Mouse (Mus musculus): ENCODE results near the gene Kdelc1. TPM values are rescaled to one million over a fixed set of nuclear protein-coding genes. Genes with fewer than 3 reads are reported as not detected.

The Kdelc1 gene
- 9.3 and 9.8 TPM in 2 replicates for polyA plus RNA-seq (2015; fragmentation: Nextera tagmentation; extraction: Ambion mirVana)

GRCm38 (mm10) chr1:44118239-44119054 is at the start of gene Kdelc1, which contains the start of gene Bivm:
TSS of gene Kdelc1 (minus strand) at chr1:44118808.
TSS of gene Bivm (plus strand) at chr1:44118957.
- Histone ChIP-seq H3K27ac (ENCODE audit: low read depth) (peak within 1 kb of the TSS; percentile 73), H3K4me1 (ENCODE audit: insufficient read depth) (peaks cover 6% of the 10 kb centered on the region; the same call in 1 of the 2 replicates), H3K9ac (replicated peaks) (peak within 1 kb of the TSS; percentile 69), H3K4me2 (ENCODE audit: low read depth, low read length) (peak within 1 kb of the TSS; percentile 81), H3K36me3 (replicated peaks; ENCODE audit: insufficient read depth, low read length) (peaks cover 7% of the 10 kb centered on the region), H3K4me3 (ENCODE audit: low read depth, low read length) (peak within 1 kb of the TSS; percentile 61), H3K27me3 (ENCODE audit: insufficient read depth, low read length) (no peaks in the 10 kb centered on the region), H3K9me3 (ENCODE audit: low read length) (no peaks in the 10 kb centered on the region)
- WGBS (ENCODE audit: insufficient replicate concordance) = under 1% methylated on average over 39 of the region's 39 CpGs
- TF ChIP-seq EP300 (IDR thresholded peaks at IDR 0.05; ENCODE audit: low read depth) (peak; percentile 40), CTCF (IDR thresholded peaks at IDR 0.05; ENCODE audit: low read depth) (no peak)
- peak; percentile 96 for ATAC-seq
- peak; percentile 83 for DNase-seq

DNA sequence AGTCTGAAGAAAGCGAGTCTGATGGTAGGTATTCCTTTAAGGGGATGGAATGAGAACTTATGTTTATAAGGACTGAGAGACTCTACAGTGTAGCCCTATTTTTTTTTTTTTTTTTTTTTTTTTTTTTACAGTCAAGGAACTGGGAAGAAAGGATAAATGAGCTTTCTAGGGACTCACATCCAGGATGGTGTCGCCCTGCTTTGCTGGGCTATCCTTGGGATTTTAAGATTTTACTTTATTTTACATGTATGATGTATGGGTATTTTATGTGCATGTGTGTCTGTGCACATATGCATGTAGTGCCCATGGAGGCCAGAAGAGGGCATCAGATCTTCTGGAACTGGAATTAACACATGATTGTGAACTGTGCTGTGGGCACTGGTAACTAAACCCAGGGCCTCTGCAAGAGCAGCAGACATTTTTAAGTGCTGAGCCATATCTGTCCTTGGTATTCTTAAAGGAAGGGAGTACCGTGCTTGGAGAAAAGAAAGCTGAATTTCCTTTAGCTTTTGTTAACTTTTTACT is 49.3 kb upstream of the Kdelc1 start:
- no peak for ATAC-seq

GRCm38 (mm10) chr1:44162389-44162788 is 43.8 kb upstream of the Kdelc1 start:
- peaks cover 36% of the 10 kb centered on the region for H3K36me3 ChIP-seq (replicated peaks; ENCODE audit: insufficient read depth, low read length)
- H3K27ac ChIP-seq (ENCODE audit: low read depth) = no peak overlapping the region
- 86% methylated on average over 5 of the region's 5 CpGs for WGBS (ENCODE audit: insufficient replicate concordance)

More for the DNA sequence above, 49.3 kb upstream of the Kdelc1 start:
- Histone ChIP-seq H3K36me3 (replicated peaks; ENCODE audit: insufficient read depth, low read length) (peaks cover 23% of the 10 kb centered on the region), H3K4me3 (ENCODE audit: low read depth, low read length) (no peak overlapping the region), H3K9ac (replicated peaks) (no peak overlapping the region), H3K4me2 (ENCODE audit: low read depth, low read length) (no peak overlapping the region), H3K4me1 (ENCODE audit: insufficient read depth) (no peaks in the 10 kb centered on the region), H3K9me3 (ENCODE audit: low read length) (no peaks in the 10 kb centered on the region), H3K27ac (ENCODE audit: low read depth) (no peak overlapping the region), H3K27me3 (ENCODE audit: insufficient read depth, low read length) (no peaks in the 10 kb centered on the region)
- DNase-seq = no peak
- TF ChIP-seq EP300 (IDR thresholded peaks at IDR 0.05; ENCODE audit: low read depth) = no peak
- TF ChIP-seq CTCF (IDR thresholded peaks at IDR 0.05; ENCODE audit: low read depth) = peak; percentile 36
- 86% methylated on average over 3 of the region's 3 CpGs for WGBS (ENCODE audit: insufficient replicate concordance)

DNA sequence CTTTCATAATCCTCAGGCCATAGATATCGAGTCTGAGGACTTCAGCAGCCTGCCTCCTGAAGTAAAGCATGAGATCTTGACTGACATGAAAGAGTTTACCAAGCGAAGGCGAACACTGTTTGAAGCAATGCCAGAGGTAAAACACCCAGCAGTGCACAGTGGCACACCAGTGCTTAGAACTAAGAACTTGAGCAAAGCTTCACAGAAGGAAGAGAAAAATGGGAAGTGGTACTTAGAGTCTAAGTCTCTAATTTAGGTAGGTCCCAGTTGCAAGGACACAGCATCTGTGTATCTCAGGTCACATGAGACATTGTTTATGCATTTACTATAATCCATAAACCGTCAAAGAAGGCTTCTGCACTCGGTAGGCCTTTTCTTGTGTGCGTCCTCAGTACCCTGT is 43.2 kb upstream of the Kdelc1 start:
- Histone ChIP-seq H3K9ac (replicated peaks) (no peak overlapping the region), H3K4me3 (ENCODE audit: low read depth, low read length) (no peak overlapping the region), H3K9me3 (ENCODE audit: low read length) (no peaks in the 10 kb centered on the region), H3K36me3 (replicated peaks; ENCODE audit: insufficient read depth, low read length) (peaks cover 31% of the 10 kb centered on the region), H3K27ac (ENCODE audit: low read depth) (no peak overlapping the region), H3K4me1 (ENCODE audit: insufficient read depth) (no peaks in the 10 kb centered on the region), H3K4me2 (ENCODE audit: low read depth, low read length) (no peak overlapping the region), H3K27me3 (ENCODE audit: insufficient read depth, low read length) (no peaks in the 10 kb centered on the region)
- no peak for TF ChIP-seq CTCF (IDR thresholded peaks at IDR 0.05; ENCODE audit: low read depth)
- no peak for TF ChIP-seq EP300 (IDR thresholded peaks at IDR 0.05; ENCODE audit: low read depth)
- ATAC-seq = no peak
- DNase-seq = no peak
- WGBS (ENCODE audit: insufficient replicate concordance) = 82% methylated on average over 6 of the region's 6 CpGs

More at GRCm38 (mm10) chr1:44162389-44162788, 43.8 kb upstream of the Kdelc1 start:
- no peak for TF ChIP-seq CTCF (IDR thresholded peaks at IDR 0.05; ENCODE audit: low read depth)
- Histone ChIP-seq H3K9me3 (ENCODE audit: low read length) (no peaks in the 10 kb centered on the region), H3K4me2 (ENCODE audit: low read depth, low read length) (no peak overlapping the region), H3K9ac (replicated peaks) (no peak overlapping the region), H3K4me3 (ENCODE audit: low read depth, low read length) (no peak overlapping the region), H3K4me1 (ENCODE audit: insufficient read depth) (no peaks in the 10 kb centered on the region), H3K27me3 (ENCODE audit: insufficient read depth, low read length) (no peaks in the 10 kb centered on the region)
- ATAC-seq = no peak
- no peak for DNase-seq

- Histone ChIP-seq H3K9ac (replicated peaks) (no peak overlapping the region), H3K4me3 (ENCODE audit: low read depth, low read length) (no peak overlapping the region), H3K4me1 (ENCODE audit: insufficient read depth) (no peaks in the 10 kb centered on the region), H3K27me3 (ENCODE audit: insufficient read depth, low read length) (no peaks in the 10 kb centered on the region), H3K27ac (ENCODE audit: low read depth) (no peak overlapping the region), H3K9me3 (ENCODE audit: low read length) (no peaks in the 10 kb centered on the region), H3K36me3 (replicated peaks; ENCODE audit: insufficient read depth, low read length) (peaks cover 22% of the 10 kb centered on the region), H3K4me2 (ENCODE audit: low read depth, low read length) (no peak overlapping the region)
- 63% methylated on average over 6 of the region's 6 CpGs for WGBS (ENCODE audit: insufficient replicate concordance)
- ATAC-seq (no peak), DNase-seq (no peak)
- TF ChIP-seq CTCF (IDR thresholded peaks at IDR 0.05; ENCODE audit: low read depth) (no peak), EP300 (IDR thresholded peaks at IDR 0.05; ENCODE audit: low read depth) (no peak)
These were observed 39.7 kb upstream of the Kdelc1 start for GRCm38 (mm10) chr1:44158317-44158716.

DNA sequence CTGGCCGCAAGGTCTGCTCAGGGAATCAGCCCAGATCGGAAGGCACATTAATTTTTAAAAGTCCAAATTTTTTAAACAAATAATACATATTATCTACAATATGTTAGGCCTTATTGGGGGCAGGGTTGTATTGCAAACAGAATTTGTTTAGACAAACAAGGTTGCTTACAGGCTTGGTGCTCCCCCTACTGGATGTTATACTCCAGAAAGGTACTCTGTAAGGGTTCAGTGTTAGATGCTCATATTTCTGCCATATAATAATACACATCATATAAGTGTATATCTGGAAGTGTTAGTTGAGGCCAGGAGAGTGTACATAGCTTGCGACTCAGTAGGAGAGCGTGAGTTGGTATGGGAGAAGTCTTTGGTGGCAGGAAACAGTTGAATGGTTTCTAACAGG is 36.7 kb upstream of the Kdelc1 start:
- WGBS (ENCODE audit: insufficient replicate concordance) = 81% methylated on average over 4 of the region's 4 CpGs
- ATAC-seq = no peak
- TF ChIP-seq CTCF (IDR thresholded peaks at IDR 0.05; ENCODE audit: low read depth) (peak; percentile 62), EP300 (IDR thresholded peaks at IDR 0.05; ENCODE audit: low read depth) (no peak)
- Histone ChIP-seq H3K36me3 (replicated peaks; ENCODE audit: insufficient read depth, low read length) (peaks cover 10% of the 10 kb centered on the region), H3K27ac (ENCODE audit: low read depth) (no peak overlapping the region), H3K9me3 (ENCODE audit: low read length) (no peaks in the 10 kb centered on the region), H3K27me3 (ENCODE audit: insufficient read depth, low read length) (no peaks in the 10 kb centered on the region), H3K4me2 (ENCODE audit: low read depth, low read length) (no peak overlapping the region), H3K9ac (replicated peaks) (no peak overlapping the region), H3K4me3 (ENCODE audit: low read depth, low read length) (no peak overlapping the region), H3K4me1 (ENCODE audit: insufficient read depth) (no peaks in the 10 kb centered on the region)
- no peak for DNase-seq

Data from liver, postnatal 0 days (tissue).